Mouse (Mus musculus): ENCODE data around the gene Bloc1s5. TPM values are rescaled to one million over a fixed set of nuclear protein-coding genes. Genes with fewer than 3 reads are reported as not detected.

Gene Bloc1s5
- total RNA-seq, 2 experiments from 2014 or later: 13.1 to 13.7 TPM

- peak; percentile 91 for ATAC-seq (replicated peaks; ENCODE audit: low FRiP score, low TSS enrichment, poor library complexity, severe bottlenecking)
These were observed 54.1 kb downstream of the Bloc1s5 start for GRCm38 (mm10) chr13:38580601-38581457.

GRCm38 (mm10) chr13:38579971-38580600, 54.8 kb downstream of the Bloc1s5 start:
- peak; percentile 23; the same call in 1 of the 2 replicates for ATAC-seq (replicated peaks; ENCODE audit: low FRiP score, low TSS enrichment, poor library complexity, severe bottlenecking)

DNA sequence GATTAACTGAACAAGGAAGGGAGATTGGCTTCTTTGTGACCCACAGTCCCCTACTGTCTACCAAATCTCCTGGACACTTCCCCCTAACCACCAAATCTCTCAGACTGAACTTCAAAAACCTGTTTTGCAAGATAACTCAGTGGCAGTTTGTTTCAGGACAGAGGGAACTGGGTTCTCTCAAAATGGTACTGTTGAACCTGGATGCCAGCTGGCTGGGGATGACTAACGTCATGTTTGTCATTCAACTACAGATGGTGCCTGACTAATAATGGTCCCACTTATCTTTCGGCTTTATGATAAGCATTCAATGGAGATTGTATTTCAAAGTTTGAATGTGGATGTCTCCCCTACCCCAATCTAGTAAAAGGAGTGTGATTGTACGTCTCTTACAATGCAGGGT, 60.2 kb downstream of the Bloc1s5 start:
- ATAC-seq (replicated peaks; ENCODE audit: low FRiP score, low TSS enrichment, poor library complexity, severe bottlenecking): no peak

GRCm38 (mm10) chr13:38573281-38573680, 61.6 kb downstream of the Bloc1s5 start:
- no peak for ATAC-seq (replicated peaks; ENCODE audit: low FRiP score, low TSS enrichment, poor library complexity, severe bottlenecking)

DNA sequence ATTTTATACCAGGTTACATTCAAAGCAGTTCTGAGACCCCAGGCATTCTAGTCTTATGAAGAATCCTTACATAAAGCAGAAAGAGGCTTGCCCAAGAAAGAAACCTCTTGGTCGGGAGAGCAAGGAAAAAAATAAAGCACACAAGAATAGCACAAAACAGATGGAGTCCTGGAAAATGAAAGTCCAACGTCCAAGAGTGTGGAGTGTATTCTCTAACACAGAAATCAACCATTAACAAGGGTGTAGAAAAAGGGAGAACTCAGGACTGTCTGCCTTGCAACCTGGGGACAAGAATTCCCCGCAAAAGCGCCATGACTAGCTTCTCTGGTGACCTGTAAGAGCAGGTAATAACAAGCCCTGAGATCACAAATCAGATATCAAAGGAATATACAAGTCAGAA, 69.7 kb downstream of the Bloc1s5 start:
- no peak for ATAC-seq (replicated peaks; ENCODE audit: low FRiP score, low TSS enrichment, poor library complexity, severe bottlenecking)

- no peak for ATAC-seq (replicated peaks; ENCODE audit: low FRiP score, low TSS enrichment, poor library complexity, severe bottlenecking)
These were observed 80.3 kb downstream of the Bloc1s5 start for GRCm38 (mm10) chr13:38554611-38555010.

DNA sequence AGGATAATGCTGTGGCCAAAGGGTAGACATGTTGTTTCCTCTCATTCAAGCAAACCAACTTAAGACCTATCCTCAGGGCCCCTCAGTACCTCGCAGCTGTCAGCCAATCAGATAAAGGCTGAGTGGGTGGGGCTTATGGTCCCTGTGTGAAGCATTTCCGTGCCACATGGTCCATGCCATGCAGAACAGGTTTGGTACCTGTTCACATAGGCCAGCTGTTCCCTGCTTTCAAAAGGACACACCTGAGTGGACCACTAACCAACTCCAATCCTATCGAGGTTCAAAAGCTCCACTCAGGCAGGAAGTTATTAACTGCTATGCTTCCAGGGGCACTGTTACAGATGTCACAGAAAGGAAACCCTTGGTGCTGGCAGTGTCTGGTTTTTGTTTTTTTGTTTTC, 80.7 kb downstream of the Bloc1s5 start:
- ATAC-seq (replicated peaks; ENCODE audit: low FRiP score, low TSS enrichment, poor library complexity, severe bottlenecking): no peak

GRCm38 (mm10) chr13:38548681-38549080, 86.2 kb downstream of the Bloc1s5 start:
- no peak for ATAC-seq (replicated peaks; ENCODE audit: low FRiP score, low TSS enrichment, poor library complexity, severe bottlenecking)

DNA sequence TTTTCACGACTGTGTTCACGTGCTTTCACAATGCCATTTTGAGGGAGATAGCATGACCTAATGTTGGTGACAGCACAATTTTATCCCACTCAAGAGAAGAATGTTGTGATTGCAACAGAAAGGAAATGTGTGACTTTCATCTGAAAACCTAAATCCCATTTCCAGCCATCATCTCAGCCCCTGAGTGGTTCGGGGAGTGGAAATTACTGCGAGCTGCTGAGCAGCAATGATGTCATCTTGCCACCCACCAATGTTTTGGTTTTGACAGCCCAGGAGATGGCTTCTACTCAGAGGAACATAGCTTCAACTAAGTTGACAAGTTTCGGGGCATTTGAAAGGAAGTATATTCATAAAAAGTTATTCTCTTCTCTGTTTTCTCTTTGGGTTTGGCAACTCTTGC, 87.2 kb downstream of the Bloc1s5 start:
- no peak for ATAC-seq (replicated peaks; ENCODE audit: low FRiP score, low TSS enrichment, poor library complexity, severe bottlenecking)

- no peak for ATAC-seq (replicated peaks; ENCODE audit: low FRiP score, low TSS enrichment, poor library complexity, severe bottlenecking)
These were observed 88.2 kb downstream of the Bloc1s5 start for GRCm38 (mm10) chr13:38546754-38547153.

DNA sequence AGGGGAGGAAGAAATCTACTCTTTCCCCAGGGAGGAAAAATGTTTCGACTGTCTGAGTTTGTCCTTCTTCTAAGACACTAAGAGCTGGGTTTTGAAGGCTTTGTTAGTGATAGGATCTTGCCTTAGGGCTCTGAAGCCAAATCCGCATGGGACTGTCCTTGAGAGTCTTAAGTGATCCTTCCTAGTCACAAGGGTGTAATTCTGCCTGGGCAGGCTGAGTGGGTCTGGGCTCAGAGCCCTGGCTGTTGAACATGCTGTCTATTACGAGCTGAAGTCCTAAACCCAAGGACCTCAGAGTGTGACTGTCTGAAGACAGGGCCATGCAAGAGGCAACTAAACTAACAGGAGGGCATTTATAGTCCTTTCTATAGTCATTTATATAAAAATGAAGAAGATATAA, 89.4 kb downstream of the Bloc1s5 start:
- no peak for ATAC-seq (replicated peaks; ENCODE audit: low FRiP score, low TSS enrichment, poor library complexity, severe bottlenecking)

DNA sequence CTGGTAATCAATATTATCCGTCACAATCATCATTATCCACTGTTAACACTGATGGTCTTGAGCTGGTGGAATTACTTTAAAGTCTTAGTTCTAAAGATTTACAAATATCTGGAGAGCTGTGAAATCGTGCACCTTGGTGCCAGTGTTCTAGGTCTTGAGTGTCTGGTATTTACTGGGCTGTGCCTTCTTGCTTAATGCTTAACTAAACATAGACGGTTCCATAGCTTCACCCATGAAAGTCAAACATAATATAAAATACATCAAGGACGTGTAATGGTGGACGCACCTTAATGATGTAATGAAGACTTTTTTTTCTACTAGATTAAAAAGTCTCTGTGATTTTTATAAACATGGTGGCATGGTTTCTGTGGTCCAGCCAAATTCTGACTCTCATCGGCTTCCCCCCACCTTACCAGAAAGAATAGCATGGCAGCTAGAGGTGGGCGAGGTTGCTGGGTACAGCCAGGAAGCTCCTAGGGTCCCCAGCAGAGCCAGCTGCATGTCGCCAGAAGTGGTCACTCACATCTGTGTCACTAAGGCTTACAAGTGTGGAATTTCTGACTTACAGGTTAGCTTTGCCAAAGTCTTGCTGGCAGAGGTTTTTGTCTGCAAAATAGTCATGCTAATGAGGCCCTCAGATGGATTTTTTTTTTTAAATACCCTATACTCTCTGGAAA, 90.0 kb downstream of the Bloc1s5 start:
- no peak for ATAC-seq (replicated peaks; ENCODE audit: low FRiP score, low TSS enrichment, poor library complexity, severe bottlenecking)

DNA sequence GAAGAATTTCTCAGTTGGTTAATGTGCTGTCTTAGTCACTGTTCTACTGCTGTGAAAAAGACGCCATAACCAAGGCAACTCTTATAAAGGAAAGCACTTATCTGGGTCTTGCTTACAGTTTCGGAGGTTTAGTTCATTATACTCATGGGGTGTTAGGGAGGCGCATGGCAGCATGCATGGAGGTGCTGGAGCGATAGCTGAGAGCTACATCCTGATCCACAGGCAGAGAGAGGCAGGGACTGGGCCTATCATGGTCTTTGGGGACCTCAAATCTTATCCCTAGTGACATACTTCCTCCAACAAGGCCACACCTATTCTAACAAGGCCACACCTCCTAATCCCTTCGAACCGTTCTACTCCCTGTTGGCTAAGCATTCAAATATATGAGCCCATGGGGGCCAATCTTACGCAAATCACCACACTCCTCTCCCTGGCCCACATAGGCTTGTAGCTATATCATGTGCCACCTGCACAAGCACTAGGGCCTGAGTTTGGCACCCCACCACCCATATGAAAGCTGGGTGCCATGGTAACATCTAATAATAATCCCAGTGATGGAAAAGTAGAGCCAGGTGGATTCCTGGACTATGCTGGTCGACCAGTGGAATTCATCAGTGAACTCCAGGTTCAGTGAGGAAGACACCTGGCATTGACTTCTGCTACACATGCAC, 91.3 kb downstream of the Bloc1s5 start:
- no peak for ATAC-seq (replicated peaks; ENCODE audit: low FRiP score, low TSS enrichment, poor library complexity, severe bottlenecking)

Other genes with a start within 250 kb of the Bloc1s5 start
- gene Txndc5, start 106.3 kb downstream of the Bloc1s5 start, total RNA-seq (2014; fragmentation: Nextera tagmentation): 44.9 and 52.1 TPM in 2 replicates
- 31.5 and 41.2 TPM in 2 replicates for gene Txndc5, start 106.3 kb downstream of the Bloc1s5 start, total RNA-seq (2017)
- gene Eef1e1, start 23.9 kb upstream of the Bloc1s5 start, total RNA-seq (2014; fragmentation: Nextera tagmentation): 80.8 and 96.0 TPM in 2 replicates
- gene Eef1e1, start 23.9 kb upstream of the Bloc1s5 start, total RNA-seq (2017): 132 TPM in 2 replicates

Data from megakaryocyte-erythroid progenitor cell, adult 5-6 weeks (primary cell).